ENCODE assay signal across 8 mouse cellular contexts in the genomic region with DNA sequence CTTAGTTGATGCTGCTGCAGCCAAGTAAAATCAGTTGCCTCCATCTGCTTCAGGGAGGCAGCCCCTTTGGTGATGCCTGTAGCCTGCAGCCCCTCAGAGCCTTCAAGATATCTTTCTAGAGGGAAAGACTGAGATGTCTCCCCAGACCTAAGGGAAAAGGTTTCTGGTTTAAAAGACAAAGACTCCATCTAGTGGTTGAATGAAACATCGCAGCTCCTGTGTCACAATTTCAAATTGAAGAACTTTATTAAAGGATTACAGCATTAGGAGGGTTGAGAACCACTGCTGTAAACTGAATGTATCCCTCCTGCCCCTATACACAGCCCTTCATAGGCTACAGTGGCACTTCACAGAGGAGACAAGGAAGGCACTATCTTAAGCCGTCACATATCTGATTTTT.
DNase-seq lines count a peak whose midpoint lies in the region; ATAC-seq lines count a peak whose summit lies in the region.

No protein-coding gene starts in this region.

- H3K9me3 ChIP-seq in intestine, embryonic 14.5 days (ENCODE audit: control insufficient read depth, low read length), result no peaks in the 10 kb centered on the region
- H3K9me3 ChIP-seq in intestine, embryonic 15.5 days, result no peaks in the 10 kb centered on the region

- WGBS in intestine, embryonic 14.5 days, result 33% methylated on average over 2 of the region's 2 CpGs
- 36% methylated on average over 2 of the region's 2 CpGs for WGBS in intestine, embryonic 15.5 days

- DNase-seq in intestine, embryonic 14.5 days (ENCODE audit: low spot score), result no peak
- DNase-seq in 3T3-L1 (ENCODE audit: low read depth, low spot score) (peak; percentile 73), 416B (ENCODE audit: low read depth) (peak; percentile 36), MN1 (ENCODE audit: low spot score) (no peak)
- DNase-seq in forelimb bud, embryonic 11.5 days (ENCODE audit: low read depth, low spot score), result peak; percentile 57
- DNase-seq in spleen, postnatal 14 days (ENCODE audit: low spot score in 2 of 2), result no peak
- no peak for DNase-seq in spleen, adult 12 weeks (ENCODE audit: low spot score)

- H3K27ac ChIP-seq in intestine, embryonic 14.5 days (ENCODE audit: low read depth), result no peak overlapping the region
- no peak overlapping the region for H3K27ac ChIP-seq in intestine, embryonic 15.5 days

- no peak overlapping the region for H3K9ac ChIP-seq in intestine, embryonic 14.5 days (ENCODE audit: low read length)
- no peak overlapping the region for H3K9ac ChIP-seq in intestine, embryonic 15.5 days

- H3K4me3 ChIP-seq in intestine, embryonic 14.5 days (ENCODE audit: low read depth, low read length), result no peak overlapping the region
- no peak overlapping the region for H3K4me3 ChIP-seq in intestine, embryonic 15.5 days (replicated peaks)

- H3K36me3 ChIP-seq in intestine, embryonic 14.5 days (ENCODE audit: control insufficient read depth, insufficient read depth, low read length), result no peaks in the 10 kb centered on the region
- H3K36me3 ChIP-seq in intestine, embryonic 15.5 days, result no peaks in the 10 kb centered on the region

- 0 out of 2 replicates have a peak, but pooled peaks cover 7% of the 10 kb centered on the region for H3K27me3 ChIP-seq in intestine, embryonic 14.5 days (replicated peaks; ENCODE audit: control insufficient read depth, insufficient read depth, low read length)
- H3K27me3 ChIP-seq in intestine, embryonic 15.5 days (replicated peaks), result 0 out of 2 replicates have a peak, but pooled peaks cover 7% of the 10 kb centered on the region

- ATAC-seq in intestine, embryonic 14.5 days (replicated peaks; ENCODE audit: low FRiP score, low TSS enrichment, low read depth), result 0 out of 2 replicates have a peak, but pooled peaks have one; percentile 12
- ATAC-seq in intestine, embryonic 15.5 days, result no peak

- no peak overlapping the region for H3K4me2 ChIP-seq in intestine, embryonic 14.5 days (ENCODE audit: low read length)
- no peak overlapping the region for H3K4me2 ChIP-seq in intestine, embryonic 15.5 days (replicated peaks)

- H3K4me1 ChIP-seq in intestine, embryonic 14.5 days (replicated peaks; ENCODE audit: control insufficient read depth, insufficient read depth, low read length), result no peaks in the 10 kb centered on the region
- H3K4me1 ChIP-seq in intestine, embryonic 15.5 days (replicated peaks), result 0 out of 2 replicates have a peak, but pooled peaks cover 2% of the 10 kb centered on the region

Comparison
In these comparisons a context has a peak if more than half of its experiments do, and no peak if none do; other contexts are left out.
1. DNase-seq: peak in 3T3-L1 (single experiment), 416B (single experiment) and forelimb bud, embryonic 11.5 days (single experiment); none in intestine, embryonic 14.5 days (single experiment), MN1 (single experiment), spleen, postnatal 14 days (0 of 2) and spleen, adult 12 weeks (single experiment).